Mouse (Mus musculus): Measurements from ENCODE around the gene Mdm2. TPM values are rescaled to one million over a fixed set of nuclear protein-coding genes. Genes with fewer than 3 reads are reported as not detected.

The Mdm2 gene
- polyA plus RNA-seq, 1 experiment from 2014 or later: 63.5 TPM

DNA sequence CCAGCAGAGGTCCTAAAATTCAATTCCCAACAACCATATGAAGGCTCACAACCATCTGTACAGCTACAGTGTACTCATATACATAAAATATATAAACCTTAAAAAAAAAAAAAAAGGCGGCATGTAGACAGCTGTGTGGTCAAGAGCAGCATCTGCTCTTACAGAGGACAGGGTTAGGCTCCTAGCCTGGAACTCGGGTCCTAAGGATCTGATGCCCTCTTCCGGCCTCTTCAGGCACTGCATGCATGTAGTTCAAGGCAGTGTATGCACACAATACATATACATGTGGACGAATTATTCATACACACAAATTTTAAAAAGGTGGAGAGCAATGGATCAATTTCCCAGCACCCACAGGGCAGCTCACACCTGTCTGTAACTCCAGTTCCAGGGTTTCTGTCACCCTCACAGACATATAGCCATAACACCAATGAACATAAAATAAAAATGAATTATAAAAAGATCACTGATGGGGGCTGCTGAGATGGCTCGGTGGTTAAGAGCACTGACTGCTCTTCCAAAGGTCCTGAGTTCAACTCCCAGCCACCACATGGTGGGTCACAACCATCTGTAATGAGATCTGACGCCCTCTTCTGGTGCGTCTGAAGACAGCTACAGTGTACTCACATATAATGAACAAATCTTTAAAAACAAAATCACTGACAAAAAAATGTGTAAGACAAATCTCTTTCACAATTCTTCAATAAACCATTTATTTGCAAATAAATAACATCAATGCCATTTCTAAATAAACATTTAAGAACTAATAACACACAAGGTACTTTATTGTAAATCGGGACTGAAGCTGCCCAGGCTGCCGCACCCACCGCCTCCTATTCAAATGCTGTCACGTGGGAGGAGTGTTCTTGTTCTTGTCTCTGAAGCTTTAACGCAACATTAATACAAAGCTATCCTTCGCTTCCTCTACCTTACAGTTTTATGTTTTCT lies 22.1 kb downstream of the Mdm2 start:
- H3K4me2 ChIP-seq (replicated peaks): no peak overlapping the region
- no peak overlapping the region for H3K27ac ChIP-seq (replicated peaks)
- 83% methylated on average over 13 of the region's 13 CpGs for WGBS
- H3K4me1 ChIP-seq: no peaks in the 10 kb centered on the region
- no peak overlapping the region for H3K4me3 ChIP-seq
- H3K27me3 ChIP-seq: no peaks in the 10 kb centered on the region
- no peak overlapping the region for H3K9ac ChIP-seq (replicated peaks)
- no peaks in the 10 kb centered on the region for H3K9me3 ChIP-seq
- peak; percentile 76; the same call in 1 of the 2 replicates for ATAC-seq (replicated peaks)
- peaks cover 48% of the 10 kb centered on the region for H3K36me3 ChIP-seq

DNA sequence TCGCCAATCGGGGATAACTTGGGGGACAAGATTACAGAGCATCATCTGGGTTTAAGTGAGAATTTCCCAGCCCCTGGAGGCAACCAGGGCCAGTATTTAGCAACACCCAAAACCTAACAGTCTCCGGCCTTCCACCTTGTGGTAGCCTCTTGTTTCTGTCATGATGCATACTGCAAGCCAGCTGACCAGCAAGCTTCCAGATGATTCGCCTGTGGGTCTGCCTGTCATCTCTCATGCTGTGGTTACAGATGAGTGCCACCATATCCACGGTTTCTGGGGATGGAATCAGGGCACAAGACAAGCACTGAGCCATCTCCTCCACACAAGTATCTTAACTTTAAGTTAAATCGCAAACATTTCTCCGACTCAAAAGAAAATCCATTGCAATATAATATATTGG lies 23.0 kb downstream of the Mdm2 start:
- 90% methylated on average over 7 of the region's 7 CpGs for WGBS
- Histone ChIP-seq H3K4me2 (replicated peaks) (no peak overlapping the region), H3K27me3 (no peaks in the 10 kb centered on the region), H3K36me3 (peaks cover 42% of the 10 kb centered on the region), H3K9ac (replicated peaks) (no peak overlapping the region), H3K4me3 (no peak overlapping the region), H3K4me1 (no peaks in the 10 kb centered on the region), H3K9me3 (no peaks in the 10 kb centered on the region), H3K27ac (replicated peaks) (no peak overlapping the region)
- no peak for ATAC-seq (replicated peaks)

DNA sequence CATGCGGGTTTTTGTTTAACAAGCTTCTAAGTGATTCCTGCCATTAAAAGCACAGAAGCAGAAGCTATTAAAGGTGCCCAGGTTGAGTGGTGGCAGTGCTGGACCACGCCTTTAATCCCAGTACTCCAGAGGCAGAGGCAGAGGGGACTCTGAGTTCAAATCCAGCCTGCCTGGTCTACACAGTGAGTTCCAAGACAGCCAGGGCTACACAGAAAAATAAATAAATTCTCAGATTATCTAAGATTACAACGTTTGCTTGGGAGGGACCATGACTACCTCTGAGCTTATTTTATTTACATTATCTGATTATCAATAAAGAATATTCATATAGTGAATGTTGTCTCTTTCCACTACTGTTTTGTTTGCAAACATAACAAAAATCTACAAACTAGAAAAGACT lies 23.5 kb downstream of the Mdm2 start:
- Histone ChIP-seq H3K36me3 (peaks cover 36% of the 10 kb centered on the region), H3K27ac (replicated peaks) (no peak overlapping the region), H3K4me1 (no peaks in the 10 kb centered on the region), H3K4me2 (replicated peaks) (no peak overlapping the region), H3K9me3 (no peaks in the 10 kb centered on the region), H3K9ac (replicated peaks) (no peak overlapping the region), H3K27me3 (no peaks in the 10 kb centered on the region), H3K4me3 (no peak overlapping the region)
- 85% methylated on average over 3 of the region's 3 CpGs for WGBS
- ATAC-seq (replicated peaks): no peak

DNA sequence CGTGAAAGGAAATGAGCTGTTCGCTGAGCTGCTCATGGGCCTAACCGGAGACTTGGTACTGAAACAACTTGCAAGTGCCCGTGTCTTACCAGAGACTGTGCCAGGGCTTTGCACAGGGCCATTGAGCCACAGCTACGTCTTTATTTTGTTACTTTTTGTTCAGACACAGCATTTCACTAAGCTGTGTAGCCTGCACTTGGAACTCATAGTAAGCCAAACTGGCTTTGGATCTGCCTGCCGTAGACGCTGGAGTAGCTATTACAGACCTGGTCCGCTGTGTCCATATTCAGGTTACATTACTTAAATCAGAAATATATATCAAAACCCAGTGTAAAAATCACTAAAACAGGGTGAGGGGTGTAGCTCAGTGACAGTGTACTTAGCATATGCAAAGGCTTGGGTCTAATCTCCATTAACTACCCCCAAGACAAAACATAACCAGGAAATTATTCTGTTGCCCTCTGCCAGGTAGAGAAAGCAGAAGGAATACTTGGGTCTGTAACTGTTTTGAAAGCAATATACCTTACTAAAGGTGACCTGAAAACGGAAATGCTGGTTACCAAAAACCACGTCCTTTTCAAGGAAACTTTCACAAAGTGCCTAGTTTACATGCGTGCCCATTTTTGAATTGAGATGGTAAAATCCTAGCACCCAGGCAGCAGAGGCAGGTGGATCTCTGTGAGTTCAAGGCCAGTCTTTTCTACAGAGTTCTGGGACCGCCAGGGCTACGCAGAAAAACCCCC lies 24.5 kb downstream of the Mdm2 start:
- H3K9me3 ChIP-seq: no peaks in the 10 kb centered on the region
- no peak overlapping the region for H3K4me3 ChIP-seq
- no peaks in the 10 kb centered on the region for H3K4me1 ChIP-seq
- no peak overlapping the region for H3K4me2 ChIP-seq (replicated peaks)
- H3K36me3 ChIP-seq: peaks cover 28% of the 10 kb centered on the region
- WGBS: 92% methylated on average over 13 of the region's 13 CpGs
- H3K27me3 ChIP-seq: no peaks in the 10 kb centered on the region
- no peak for ATAC-seq (replicated peaks)
- H3K9ac ChIP-seq (replicated peaks): no peak overlapping the region
- H3K27ac ChIP-seq (replicated peaks): no peak overlapping the region

DNA sequence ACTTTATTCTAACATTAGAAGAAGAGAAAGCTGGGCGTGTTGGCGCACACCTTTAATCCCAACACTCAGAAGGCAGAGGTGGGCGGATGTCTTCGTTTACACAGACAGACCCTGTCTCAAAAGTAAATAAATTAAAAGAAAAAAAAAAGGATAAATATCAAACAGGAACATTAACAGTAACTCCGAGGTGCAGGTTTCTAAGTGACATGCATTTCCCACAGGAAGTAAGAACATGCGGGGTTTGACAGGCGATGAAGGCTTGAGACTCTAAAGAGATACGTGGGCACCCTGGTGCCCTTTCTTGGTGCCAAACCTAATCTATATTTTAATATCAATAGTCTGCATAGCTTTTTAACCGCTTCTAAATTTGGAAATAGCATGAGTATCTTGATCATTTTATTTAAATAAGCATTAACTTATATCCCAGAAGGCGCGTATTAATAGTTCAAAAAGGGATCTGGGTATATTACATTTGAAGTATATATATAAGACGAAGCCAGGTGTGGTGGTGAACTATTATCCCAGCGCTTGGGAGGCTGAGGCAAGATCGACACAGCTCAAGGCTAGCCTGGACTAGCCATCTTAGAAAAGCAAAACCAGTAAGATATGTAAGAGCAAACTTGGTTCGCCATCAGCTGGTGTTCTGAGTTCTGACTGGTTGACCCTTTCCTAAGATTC lies 25.2 kb downstream of the Mdm2 start:
- Histone ChIP-seq H3K4me3 (no peak overlapping the region), H3K27me3 (no peaks in the 10 kb centered on the region), H3K36me3 (peaks cover 20% of the 10 kb centered on the region), H3K27ac (replicated peaks) (no peak overlapping the region), H3K9me3 (no peaks in the 10 kb centered on the region), H3K4me2 (replicated peaks) (no peak overlapping the region), H3K4me1 (no peaks in the 10 kb centered on the region), H3K9ac (replicated peaks) (no peak overlapping the region)
- 94% methylated on average over 15 of the region's 15 CpGs for WGBS
- ATAC-seq (replicated peaks): no peak

DNA sequence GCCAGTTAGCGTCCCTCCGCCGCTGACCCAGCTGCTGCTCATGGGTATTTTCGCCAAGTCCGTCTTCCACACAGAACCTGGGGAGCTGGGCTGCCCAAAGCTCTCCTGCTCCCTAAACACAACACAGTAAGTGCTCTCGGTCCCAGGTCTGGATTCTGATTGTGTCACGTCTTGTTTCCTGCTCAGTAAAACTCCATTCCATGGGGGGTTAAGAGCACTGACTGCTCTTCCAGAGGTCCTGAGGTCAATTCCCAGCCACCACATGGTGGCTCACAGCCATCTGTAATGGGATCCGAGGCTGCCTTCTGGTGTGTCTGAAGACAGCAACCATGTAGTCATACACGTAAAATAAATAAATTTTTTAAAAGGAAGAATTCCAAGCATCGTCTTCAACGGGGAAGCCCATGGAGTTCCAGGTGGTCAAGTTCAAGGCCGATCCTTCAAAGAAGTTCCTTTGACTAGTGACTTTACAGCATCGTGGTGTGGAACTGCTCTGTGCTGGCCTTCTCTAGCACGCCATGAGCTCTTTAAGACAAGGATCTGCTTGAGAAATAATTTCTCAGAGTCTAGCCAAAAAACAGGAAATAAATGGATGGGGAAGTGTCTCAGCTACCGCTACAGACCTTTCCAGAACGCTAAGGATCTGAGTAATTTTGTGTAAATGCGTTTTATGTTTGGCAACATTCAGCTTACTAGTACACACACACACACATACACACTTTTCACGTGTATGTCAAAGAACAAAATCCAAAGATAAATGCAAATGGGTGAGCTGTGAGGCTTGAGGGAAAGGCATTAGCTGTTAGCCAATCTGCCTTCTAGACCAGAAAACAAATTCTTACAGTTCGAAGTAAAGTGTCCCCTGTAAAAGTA lies 26.0 kb downstream of the Mdm2 start:
- 91% methylated on average over 19 of the region's 19 CpGs for WGBS

DNA sequence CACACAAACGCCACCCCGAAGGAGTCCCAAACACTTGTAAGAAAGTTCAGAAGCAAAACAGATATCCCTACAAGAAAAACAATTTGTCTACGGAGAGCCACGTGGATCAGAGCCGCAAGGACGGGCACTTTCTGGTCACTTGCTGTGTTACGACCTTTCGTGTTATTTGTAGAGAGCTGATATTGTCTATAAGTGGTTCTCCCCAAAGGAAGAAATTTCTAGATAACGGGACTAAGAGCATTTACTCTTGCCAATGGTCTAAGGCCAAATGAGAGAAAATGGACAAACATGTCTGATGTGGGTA lies 26.9 kb downstream of the Mdm2 start:
- no peak for ATAC-seq (replicated peaks)
- no peak overlapping the region for H3K9ac ChIP-seq (replicated peaks)
- no peak overlapping the region for H3K4me3 ChIP-seq
- no peaks in the 10 kb centered on the region for H3K9me3 ChIP-seq
- no peaks in the 10 kb centered on the region for H3K4me1 ChIP-seq
- H3K36me3 ChIP-seq: peaks cover 6% of the 10 kb centered on the region
- H3K27me3 ChIP-seq: no peaks in the 10 kb centered on the region
- 93% methylated on average over 9 of the region's 9 CpGs for WGBS
- no peak overlapping the region for H3K27ac ChIP-seq (replicated peaks)
- no peak overlapping the region for H3K4me2 ChIP-seq (replicated peaks)

More for the DNA sequence above, 26.0 kb downstream of the Mdm2 start:
- no peak for ATAC-seq (replicated peaks)
- no peak overlapping the region for H3K9ac ChIP-seq (replicated peaks)
- H3K27me3 ChIP-seq: no peaks in the 10 kb centered on the region
- H3K4me1 ChIP-seq: no peaks in the 10 kb centered on the region
- no peak overlapping the region for H3K4me3 ChIP-seq
- H3K27ac ChIP-seq (replicated peaks): no peak overlapping the region
- no peak overlapping the region for H3K4me2 ChIP-seq (replicated peaks)
- H3K36me3 ChIP-seq: peaks cover 15% of the 10 kb centered on the region
- no peaks in the 10 kb centered on the region for H3K9me3 ChIP-seq

DNA sequence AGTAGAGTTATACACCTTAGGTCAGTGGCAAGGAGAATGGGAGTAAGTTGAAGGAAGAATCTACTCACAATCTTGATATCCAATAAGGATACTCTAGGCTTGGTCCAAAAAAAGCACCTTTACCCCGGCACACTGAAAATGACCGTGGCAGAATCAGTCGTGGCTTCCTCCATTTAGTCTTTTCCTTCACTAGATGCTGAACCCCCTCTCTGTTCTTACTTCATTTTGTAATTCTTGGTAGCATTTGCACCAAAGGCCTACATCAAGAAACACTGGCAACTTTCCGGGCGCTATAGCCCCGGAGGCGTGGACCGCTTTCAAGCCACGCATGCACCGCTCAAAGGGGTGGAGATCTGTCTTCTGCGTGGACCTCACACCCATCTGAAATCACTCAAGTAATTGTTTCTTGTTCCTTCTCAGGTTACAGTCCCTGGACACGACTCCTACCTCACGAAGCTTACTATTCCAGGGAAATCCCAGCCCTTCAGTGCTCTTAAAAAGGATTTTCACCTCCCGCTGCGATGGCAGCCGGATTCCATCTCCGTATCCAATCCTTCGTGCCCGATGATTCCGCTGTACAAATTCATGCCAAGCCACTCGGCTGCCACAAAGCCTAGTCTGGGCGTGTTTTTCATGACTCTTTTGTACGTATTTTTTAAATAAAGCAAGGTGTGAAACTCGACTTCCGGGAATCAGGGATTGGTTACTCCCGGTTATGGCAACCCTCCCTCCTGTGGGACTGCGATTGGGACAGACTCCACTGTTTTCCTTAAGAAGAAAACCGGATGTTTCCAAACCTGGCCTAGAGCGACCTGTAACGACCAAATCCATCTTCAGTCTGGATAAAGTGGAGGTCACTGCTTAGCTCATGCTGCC lies 27.5 kb downstream of the Mdm2 start:
- Histone ChIP-seq H3K9ac (replicated peaks) (no peak overlapping the region), H3K36me3 (0 out of 2 replicates have a peak, but pooled peaks cover under 1% of the 10 kb centered on the region), H3K9me3 (no peaks in the 10 kb centered on the region), H3K4me3 (no peak overlapping the region), H3K27ac (replicated peaks) (no peak overlapping the region), H3K27me3 (no peaks in the 10 kb centered on the region), H3K4me1 (no peaks in the 10 kb centered on the region), H3K4me2 (replicated peaks) (no peak overlapping the region)
- WGBS: 83% methylated on average over 30 of the region's 30 CpGs
- ATAC-seq (replicated peaks): no peak

DNA sequence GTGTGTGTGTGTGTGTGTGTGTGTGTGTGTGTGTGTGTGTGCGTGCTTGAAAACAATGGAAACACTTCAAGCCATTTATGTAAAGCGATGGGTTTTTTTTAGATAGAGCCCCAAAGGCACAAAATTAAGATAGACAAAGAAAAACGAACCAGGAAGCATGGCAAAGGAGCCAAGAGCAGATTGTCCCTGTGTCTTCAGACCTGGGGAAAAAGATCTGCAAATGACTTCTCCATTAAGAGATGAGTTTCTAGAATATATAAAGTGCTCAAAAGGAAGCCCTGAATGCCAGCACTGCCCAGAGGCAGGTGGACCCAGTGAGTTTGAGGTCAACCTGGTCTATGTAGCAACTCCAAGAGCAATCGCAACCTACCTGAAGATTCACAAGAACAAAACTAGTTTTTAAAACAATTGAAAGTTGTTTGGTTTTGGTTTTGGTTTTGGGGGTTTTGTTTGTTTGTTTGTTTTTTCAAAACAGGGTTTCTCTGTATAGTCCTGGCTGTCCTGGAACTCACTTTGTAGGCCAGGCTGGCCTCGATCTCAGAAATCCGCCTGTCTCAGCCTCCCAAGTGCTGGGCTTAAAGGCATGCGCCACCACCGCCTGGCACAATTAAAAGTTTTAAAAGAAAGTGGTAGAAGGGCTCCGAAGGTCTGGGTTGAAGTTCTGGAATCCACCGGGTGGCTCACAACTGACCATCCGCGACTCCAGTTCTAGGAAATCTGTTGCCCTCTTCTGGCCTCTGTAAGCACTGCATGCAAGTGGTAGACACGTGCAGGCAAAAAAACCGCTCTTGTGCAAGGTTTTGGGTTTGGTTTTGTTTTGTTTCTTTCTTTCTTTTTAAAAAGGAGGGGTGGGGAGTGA lies 28.3 kb downstream of the Mdm2 start:
- no peak for ATAC-seq (replicated peaks)
- Histone ChIP-seq H3K27me3 (no peaks in the 10 kb centered on the region), H3K4me1 (no peaks in the 10 kb centered on the region), H3K27ac (replicated peaks) (no peak overlapping the region), H3K9me3 (no peaks in the 10 kb centered on the region), H3K4me2 (replicated peaks) (no peak overlapping the region), H3K36me3 (no peaks in the 10 kb centered on the region), H3K9ac (replicated peaks) (no peak overlapping the region), H3K4me3 (no peak overlapping the region)
- whole genome bisulfite sequencing: 70% methylated on average over 14 of the region's 14 CpGs

DNA sequence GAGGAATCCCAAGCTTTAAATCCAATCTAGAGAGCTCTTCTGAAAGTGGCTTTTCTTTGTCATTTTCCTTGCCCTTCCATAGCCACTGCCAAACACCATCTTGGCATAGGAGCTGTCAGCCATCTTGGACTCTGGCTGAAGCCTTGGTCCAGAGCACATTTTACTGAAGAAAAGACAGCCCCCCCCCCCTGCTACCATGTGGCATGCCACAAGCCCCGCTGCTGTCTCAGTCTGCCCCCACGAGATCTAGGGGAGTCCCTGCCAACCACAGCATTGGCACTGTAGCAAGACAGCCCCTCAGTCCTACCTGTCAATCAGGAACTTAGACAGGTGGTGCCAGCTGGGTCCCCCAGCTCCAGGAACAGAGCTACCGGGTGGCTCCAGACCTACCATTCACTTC lies 29.0 kb downstream of the Mdm2 start:
- no peak overlapping the region for H3K9ac ChIP-seq (replicated peaks)

More for the DNA sequence above, 29.0 kb downstream of the Mdm2 start:
- Histone ChIP-seq H3K27me3 (no peaks in the 10 kb centered on the region), H3K9me3 (no peaks in the 10 kb centered on the region), H3K4me3 (no peak overlapping the region), H3K27ac (replicated peaks) (no peak overlapping the region), H3K4me1 (peaks cover 3% of the 10 kb centered on the region; the same call in 1 of the 2 replicates), H3K36me3 (no peaks in the 10 kb centered on the region), H3K4me2 (replicated peaks) (no peak overlapping the region)
- ATAC-seq (replicated peaks): no peak
- 66% methylated on average over 3 of the region's 3 CpGs for WGBS

Measured in forebrain, embryonic 15.5 days (tissue).